Mouse (Mus musculus) gastrocnemius, postnatal 4 days (tissue): ENCODE measurements around the gene Tbc1d1. TPM values are rescaled to one million over a fixed set of nuclear protein-coding genes. Genes with fewer than 3 reads are reported as not detected.

ENCODE experiments used
- microRNA-seq: library from miRNA; unstranded; fragments of <30 nt; microRNA quantifications from one replicate; pipeline ENCODE4 v1.2.0, GENCODE M21; 2021
- total RNA-seq, 2 experiments: library from RNA; stranded (reverse); gene quantifications; 2 replicates each; pipeline ENCODE4 v1.2.3; 2021

Tbc1d1 gene
- total RNA-seq, 2 experiments from 2014 or later: 22.9 to 28.7 TPM

Small RNAs within 50 kb of the gene (microRNA-seq; reads per million reads assigned to microRNA genes)
- gene Gm22395: not detected

Other genes starting within 250 kb of the Tbc1d1 start
- 10 to 100 TPM; 20.2 to 20.8 TPM for gene Rell1, start 187.4 kb upstream of the Tbc1d1 start, total RNA-seq
- gene Pgm2, start 63.4 kb upstream of the Tbc1d1 start, total RNA-seq: 10 to 100 TPM; 12.2 to 14.4 TPM